Mouse (Mus musculus): ENCODE data around the gene Fitm1. TPM values are rescaled to one million over a fixed set of nuclear protein-coding genes. Genes with fewer than 3 reads are reported as not detected.

The Fitm1 gene
- total and polyA plus RNA-seq, 3 experiments = 0.07 TPM; not detected in 2

DNA sequence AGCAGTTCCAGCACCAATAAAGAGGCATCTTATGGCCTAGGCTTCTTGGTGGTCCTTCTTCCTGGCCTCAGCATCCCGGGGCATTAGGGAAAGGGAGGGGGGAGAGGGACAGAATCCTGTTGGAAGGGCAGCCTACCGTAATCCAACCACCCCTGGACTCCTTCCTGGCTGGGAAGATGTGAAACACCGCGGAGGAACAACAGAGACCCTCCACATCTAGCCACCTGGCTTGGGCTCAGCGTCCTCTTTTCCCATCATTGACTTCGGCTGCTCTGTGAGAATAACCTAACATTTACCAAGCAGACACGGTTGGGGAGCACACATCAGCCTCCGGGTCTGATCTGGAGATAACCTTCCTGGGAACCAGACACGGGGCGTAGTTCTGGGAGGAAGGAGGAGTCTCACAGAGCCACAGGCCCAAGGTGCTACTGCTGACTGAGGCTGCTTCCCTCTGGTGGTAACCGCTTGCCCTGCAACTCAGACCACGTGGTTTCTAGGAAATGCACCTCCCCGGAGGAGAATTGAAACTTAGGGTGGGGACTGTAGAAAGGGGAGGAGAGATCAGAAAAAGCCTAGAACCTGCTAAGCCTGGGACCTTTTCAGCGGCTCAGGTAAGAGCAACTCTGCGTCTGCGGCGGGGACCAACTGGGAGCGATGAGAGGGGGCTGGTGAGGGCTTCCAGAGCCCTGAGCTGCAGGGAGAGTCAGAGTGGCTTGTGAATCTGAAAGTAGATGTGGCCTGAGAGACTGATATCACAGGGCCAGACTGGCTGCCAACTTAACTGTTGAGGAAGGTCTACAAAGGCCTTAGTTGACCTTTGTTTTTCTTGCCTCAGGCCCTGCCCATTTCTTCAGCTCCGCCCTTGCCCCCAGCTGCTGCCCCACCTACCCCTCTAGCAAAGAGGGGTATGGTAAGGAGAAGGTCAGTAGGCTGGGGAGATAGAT lies 28.5 kb downstream of the Fitm1 start (continued):
- TF ChIP-seq TCF12 (IDR thresholded peaks at IDR 0.05; ENCODE audit: low read depth, low read length) (no peak), MAZ (IDR thresholded peaks at IDR 0.05; ENCODE audit: low read depth, low read length) (peak; percentile 67; the same call in 1 of the 2 replicates), ETS1 (IDR thresholded peaks at IDR 0.05; ENCODE audit: low read depth, low read length) (peak; percentile 58; the same call in 1 of the 2 replicates), MEF2A (IDR thresholded peaks at IDR 0.05; ENCODE audit: extremely low read depth, insufficient replicate concordance, low read depth, low read length, poor library complexity, severe bottlenecking) (no peak), RCOR1 (IDR thresholded peaks at IDR 0.05; ENCODE audit: low read depth, low read length) (no peak)

- TF ChIP-seq MAZ (IDR thresholded peaks at IDR 0.05; ENCODE audit: low read depth, low read length) (no peak), TCF12 (IDR thresholded peaks at IDR 0.05; ENCODE audit: low read depth, low read length) (no peak), TAL1 (IDR thresholded peaks at IDR 0.05; ENCODE audit: low read length) (no peak), HCFC1 (IDR thresholded peaks at IDR 0.05; ENCODE audit: low read depth, low read length) (no peak), POLR2AphosphoS5 (IDR thresholded peaks at IDR 0.05; ENCODE audit: borderline replicate concordance, low read depth, low read length) (no peak), ELF1 (IDR thresholded peaks at IDR 0.05; ENCODE audit: low read depth, low read length) (no peak), ZMIZ1 (IDR thresholded peaks at IDR 0.05; ENCODE audit: low read depth, low read length) (no peak), ETS1 (IDR thresholded peaks at IDR 0.05; ENCODE audit: low read depth, low read length) (no peak), EP300 (IDR thresholded peaks at IDR 0.05; ENCODE audit: low read depth in 1 of 2, low read length in 2 of 2) (no peak), USF1 (IDR thresholded peaks at IDR 0.05; ENCODE audit: low read depth, low read length) (no peak)
- H3K27ac ChIP-seq (ENCODE audit: control insufficient read depth, low read depth, low read length) = peak overlapping the region; percentile 73; the same call in 1 of the 2 replicates
- no peaks in the 10 kb centered on the region for H3K79me2 ChIP-seq (ENCODE audit: control insufficient read depth, insufficient read depth, low read length, poor library complexity)
- DNase-seq (ENCODE audit: low read depth, low spot score) = no peak
- H3K4me1 ChIP-seq (ENCODE audit: control insufficient read depth in 1 of 2, insufficient read depth in 2 of 2, low read length in 2 of 2) = peaks cover 3 to 7% of the 10 kb centered on the region in 2 experiments; a peak in 2 of 4 replicates
- peaks cover 0 to 12% of the 10 kb centered on the region in 2 experiments; a peak in 2 of 4 replicates for H3K36me3 ChIP-seq (ENCODE audit: control insufficient read depth in 1 of 2, insufficient read depth in 2 of 2, low read length in 2 of 2)
- no peaks in the 10 kb centered on the region for H3K9me3 ChIP-seq (replicated peaks; ENCODE audit: insufficient read depth, low read length)
- peak overlapping the region; percentile 65; the same call in 1 of the 2 replicates for H3K9ac ChIP-seq (ENCODE audit: control insufficient read depth, low read depth, low read length, poor library complexity, severe bottlenecking)
- H3K4me3 ChIP-seq (ENCODE audit: control insufficient read depth in 1 of 2, insufficient read depth in 1 of 2, low read depth in 2 of 2, low read length in 2 of 2) = peak overlapping the region in 1 of 2 experiments; percentile 84; a peak in 2 of 4 replicates
- H3K27me3 ChIP-seq (ENCODE audit: control insufficient read depth in 1 of 2, insufficient read depth in 2 of 2, low read length in 2 of 2) = no peaks in the 10 kb centered on the region
These were observed 29.4 kb downstream of the Fitm1 start for GRCm38 (mm10) chr14:55604823-55605222.

- Histone ChIP-seq H3K4me1 (ENCODE audit: control insufficient read depth in 1 of 2, insufficient read depth in 2 of 2, low read length in 2 of 2) (peaks cover 3 to 7% of the 10 kb centered on the region in 2 experiments; a peak in 2 of 4 replicates), H3K79me2 (ENCODE audit: control insufficient read depth, insufficient read depth, low read length, poor library complexity) (no peaks in the 10 kb centered on the region), H3K36me3 (ENCODE audit: control insufficient read depth in 1 of 2, insufficient read depth in 2 of 2, low read length in 2 of 2) (peaks cover 0 to 12% of the 10 kb centered on the region in 2 experiments; a peak in 2 of 4 replicates), H3K27ac (ENCODE audit: control insufficient read depth, low read depth, low read length) (no peak overlapping the region), H3K9ac (ENCODE audit: control insufficient read depth, low read depth, low read length, poor library complexity, severe bottlenecking) (no peak overlapping the region), H3K27me3 (ENCODE audit: control insufficient read depth in 1 of 2, insufficient read depth in 2 of 2, low read length in 2 of 2) (no peaks in the 10 kb centered on the region), H3K9me3 (replicated peaks; ENCODE audit: insufficient read depth, low read length) (no peaks in the 10 kb centered on the region), H3K4me3 (ENCODE audit: control insufficient read depth in 1 of 2, insufficient read depth in 1 of 2, low read depth in 2 of 2, low read length in 2 of 2) (no peak overlapping the region)
- DNase-seq (ENCODE audit: low read depth, low spot score) = no peak
- TF ChIP-seq SIN3A (IDR thresholded peaks at IDR 0.05; ENCODE audit: low read length) (no peak), CHD1 (IDR thresholded peaks at IDR 0.05; ENCODE audit: low read depth, low read length) (no peak), CHD2 (IDR thresholded peaks at IDR 0.05; ENCODE audit: low read length) (no peak), RCOR1 (IDR thresholded peaks at IDR 0.05; ENCODE audit: low read depth, low read length) (no peak), RAD21 (IDR thresholded peaks at IDR 0.05; ENCODE audit: low read depth, low read length) (no peak)
These were observed 30.5 kb downstream of the Fitm1 start for GRCm38 (mm10) chr14:55605743-55606459.

Data from MEL (cell line).